Mouse (Mus musculus) liver, adult 2 months (tissue): Measurements from ENCODE around the gene Ocm.

ENCODE experiments used
- CTCF ChIP-seq: fragments of 200-500 bp; IDR thresholded peaks from 2 replicates; pipeline ENCODE4 v1.5.1; 2011; ENCODE audit warnings: low read depth, low read length, control low read depth
- POLR2A ChIP-seq: fragments of 200-500 bp; IDR thresholded peaks from 2 replicates; pipeline ENCODE4 v1.6.1; 2011; ENCODE audit warnings: low read length, control low read depth; ENCODE audit not compliant: insufficient read depth; ENCODE audit errors: extremely low read depth

DNA sequence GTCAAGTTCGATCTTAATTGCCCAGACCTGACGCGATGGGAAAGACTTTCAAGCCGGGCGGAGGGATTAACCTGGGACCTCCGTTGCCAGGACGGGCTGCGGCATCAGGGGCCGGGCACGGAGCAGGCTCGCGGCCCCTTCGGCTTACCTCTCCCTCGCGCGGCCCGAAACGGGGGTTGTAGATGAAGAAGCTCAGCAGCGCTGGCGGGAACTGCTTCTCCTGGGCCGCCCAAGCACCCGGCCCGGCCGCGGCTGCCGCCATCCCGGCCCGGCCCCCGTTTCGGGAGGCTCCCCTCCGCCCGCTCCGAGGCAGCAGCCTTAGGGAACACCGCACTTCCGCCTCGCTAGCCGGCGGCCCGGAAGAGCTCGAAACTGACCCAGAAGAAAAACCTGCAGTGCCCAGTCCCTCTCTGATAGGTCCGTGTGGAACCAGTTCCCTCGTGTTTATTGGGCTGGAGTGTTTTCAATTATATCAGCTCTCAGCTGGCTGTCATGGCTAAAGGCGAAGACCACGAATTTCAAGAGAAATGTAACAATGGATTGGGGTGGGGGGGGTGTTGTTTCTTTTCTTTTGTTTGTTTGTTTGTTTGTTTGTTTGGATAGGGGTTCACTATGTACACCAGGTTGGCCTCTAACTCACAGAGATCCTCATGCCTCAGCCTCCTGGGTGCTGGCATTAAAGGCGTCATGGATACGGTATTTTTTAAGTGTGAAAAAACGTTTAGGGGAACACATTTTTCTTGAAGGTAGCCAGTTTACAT is 11.7 kb downstream of the Ocm start, which contains the start of gene Ccz1:
- TF ChIP-seq POLR2A, result 0 out of 2 replicates have a peak, but pooled peaks have one; percentile 45
- TF ChIP-seq CTCF, result no peak
